Mouse (Mus musculus) lung, embryonic 15.5 days (tissue): ENCODE results near the gene Nudt2. TPM values are rescaled to one million over a fixed set of nuclear protein-coding genes. Genes with fewer than 3 reads are reported as not detected.

Source experiments
- ATAC-seq: fragments of 200-750 bp; cut with Nextera tagmentation; 2 replicates; pipeline ENCODE4 v1.8.0; 2017; ENCODE audit warnings: moderate number of reproducible peaks, borderline replicate concordance; ENCODE audit not compliant: low FRiP score, low TSS enrichment; ENCODE audit errors: extremely low read depth
- H3K27ac ChIP-seq: fragments of 300-500 bp; sonication (generic); 2 replicates; pipeline ENCODE4 v1.5.1; 2015; ENCODE audit warnings: moderate library complexity, mild to moderate bottlenecking, inconsistent platforms
- H3K27me3 ChIP-seq: fragments of 300-500 bp; sonication (generic); 2 replicates; pipeline ENCODE4 v1.6.1; 2015; ENCODE audit warnings: inconsistent platforms
- H3K36me3 ChIP-seq: fragments of 300-500 bp; sonication (generic); 2 replicates; pipeline ENCODE4 v1.6.1; 2015; ENCODE audit warnings: inconsistent platforms
- H3K4me1 ChIP-seq: fragments of 300-500 bp; sonication (generic); 2 replicates; pipeline ENCODE4 v1.6.1; 2015; ENCODE audit warnings: inconsistent platforms
- H3K4me2 ChIP-seq: fragments of 300-500 bp; sonication (generic); 2 replicates; pipeline ENCODE4 v1.6.1; 2015; ENCODE audit warnings: inconsistent platforms, mild to moderate bottlenecking, moderate library complexity
- H3K4me3 ChIP-seq: fragments of 300-500 bp; sonication (generic); 2 replicates; pipeline ENCODE4 v1.5.1; 2015; ENCODE audit warnings: mild to moderate bottlenecking, inconsistent platforms
- H3K9ac ChIP-seq: fragments of 300-500 bp; sonication (generic); 2 replicates; pipeline ENCODE4 v1.6.1; 2015; ENCODE audit warnings: inconsistent platforms
- H3K9me3 ChIP-seq: fragments of 300-500 bp; sonication (generic); 2 replicates; pipeline ENCODE4 v1.6.1; 2016; ENCODE audit warnings: inconsistent platforms
- WGBS: fragments of 180-500 bp; shearing (Covaris S2); methylation state at CpG from one replicate; pipeline ENCODE4 v1.1.7; 2015; 5-methylcytosine and 5-hydroxymethylcytosine counted together
- polyA plus RNA-seq: library from polyadenylated mRNA; unstranded; fragments of >200 nt; fragmentation: Nextera tagmentation; extraction: Ambion mirVana; gene quantifications from 2 replicates; pipeline ENCODE4 v1.2.1, GENCODE M21; 2015

The Nudt2 gene
- polyA plus RNA-seq, 1 experiment from 2014 or later: 49.0 TPM

GRCm38 (mm10) chr4:41470684-41471383 lies 5.9 kb downstream of the Nudt2 start:
- 57% methylated on average over 5 of the region's 5 CpGs for WGBS
- Histone ChIP-seq H3K9me3 (no peaks in the 10 kb centered on the region), H3K4me1 (0 out of 2 replicates have a peak, but pooled peaks cover 2% of the 10 kb centered on the region), H3K36me3 (no peaks in the 10 kb centered on the region), H3K27ac (no peak overlapping the region), H3K27me3 (no peaks in the 10 kb centered on the region), H3K9ac (no peak overlapping the region), H3K4me3 (no peak overlapping the region), H3K4me2 (no peak overlapping the region)
- no peak for ATAC-seq

- WGBS: 80% methylated on average over 1 of the region's 1 CpGs
Measured at GRCm38 (mm10) chr4:41471384-41471689, 6.4 kb downstream of the Nudt2 start.

GRCm38 (mm10) chr4:41477648-41478160 lies 12.8 kb downstream of the Nudt2 start:
- H3K36me3 ChIP-seq: no peaks in the 10 kb centered on the region
- H3K4me1 ChIP-seq: peaks cover 24% of the 10 kb centered on the region
- H3K9ac ChIP-seq: no peak overlapping the region
- no peak for ATAC-seq
- H3K4me2 ChIP-seq: no peak overlapping the region
- no peak overlapping the region for H3K4me3 ChIP-seq
- no peaks in the 10 kb centered on the region for H3K27me3 ChIP-seq
- 84% methylated on average over 9 of the region's 9 CpGs for WGBS
- H3K9me3 ChIP-seq: no peaks in the 10 kb centered on the region
- H3K27ac ChIP-seq: no peak overlapping the region

More at GRCm38 (mm10) chr4:41471384-41471689, 6.4 kb downstream of the Nudt2 start:
- H3K9ac ChIP-seq: no peak overlapping the region
- ATAC-seq: no peak
- no peaks in the 10 kb centered on the region for H3K36me3 ChIP-seq
- H3K4me1 ChIP-seq: no peaks in the 10 kb centered on the region
- H3K4me3 ChIP-seq: no peak overlapping the region
- no peak overlapping the region for H3K4me2 ChIP-seq
- H3K9me3 ChIP-seq: no peaks in the 10 kb centered on the region
- H3K27me3 ChIP-seq: no peaks in the 10 kb centered on the region
- no peak overlapping the region for H3K27ac ChIP-seq

GRCm38 (mm10) chr4:41478751-41479455 lies 14.0 kb downstream of the Nudt2 start:
- WGBS: 67% methylated on average over 4 of the region's 4 CpGs

GRCm38 (mm10) chr4:41479456-41479804 lies 14.5 kb downstream of the Nudt2 start:
- peak; percentile 60; the same call in 1 of the 2 replicates for ATAC-seq
- no peak overlapping the region for H3K4me3 ChIP-seq
- H3K9me3 ChIP-seq: no peaks in the 10 kb centered on the region
- H3K27me3 ChIP-seq: no peaks in the 10 kb centered on the region
- no peak overlapping the region for H3K9ac ChIP-seq
- H3K36me3 ChIP-seq: no peaks in the 10 kb centered on the region
- 47% methylated on average over 1 of the region's 1 CpGs for WGBS
- H3K4me2 ChIP-seq: no peak overlapping the region
- peak overlapping the region; percentile 66 for H3K27ac ChIP-seq
- peaks cover 24% of the 10 kb centered on the region for H3K4me1 ChIP-seq

More at GRCm38 (mm10) chr4:41478751-41479455, 14.0 kb downstream of the Nudt2 start:
- H3K4me2 ChIP-seq: no peak overlapping the region
- no peaks in the 10 kb centered on the region for H3K36me3 ChIP-seq
- H3K9ac ChIP-seq: no peak overlapping the region
- H3K27me3 ChIP-seq: no peaks in the 10 kb centered on the region
- H3K4me1 ChIP-seq: peaks cover 24% of the 10 kb centered on the region
- ATAC-seq: no peak
- H3K4me3 ChIP-seq: no peak overlapping the region
- no peaks in the 10 kb centered on the region for H3K9me3 ChIP-seq
- H3K27ac ChIP-seq: peak overlapping the region; percentile 51; the same call in 1 of the 2 replicates

- Histone ChIP-seq H3K27ac (peak overlapping the region; percentile 66), H3K9ac (no peak overlapping the region), H3K4me3 (no peak overlapping the region), H3K4me2 (no peak overlapping the region), H3K36me3 (no peaks in the 10 kb centered on the region), H3K27me3 (no peaks in the 10 kb centered on the region), H3K9me3 (no peaks in the 10 kb centered on the region), H3K4me1 (peaks cover 24% of the 10 kb centered on the region)
- no peak for ATAC-seq
- WGBS: 68% methylated on average over 8 of the region's 8 CpGs
Measured at GRCm38 (mm10) chr4:41480254-41480653, 15.3 kb downstream of the Nudt2 start.

GRCm38 (mm10) chr4:41481601-41482017 lies 16.7 kb downstream of the Nudt2 start:
- Histone ChIP-seq H3K27ac (peak overlapping the region; percentile 63), H3K4me1 (peaks cover 24% of the 10 kb centered on the region), H3K27me3 (no peaks in the 10 kb centered on the region), H3K9ac (no peak overlapping the region), H3K9me3 (no peaks in the 10 kb centered on the region; the same call in 1 of the 2 replicates), H3K4me2 (peak overlapping the region; percentile 11; the same call in 1 of the 2 replicates), H3K36me3 (no peaks in the 10 kb centered on the region), H3K4me3 (no peak overlapping the region)
- WGBS: 37% methylated on average over 6 of the region's 6 CpGs
- ATAC-seq: peak; percentile 91

- Histone ChIP-seq H3K27me3 (peaks cover 23% of the 10 kb centered on the region), H3K9me3 (no peaks in the 10 kb centered on the region), H3K4me2 (no peak overlapping the region), H3K4me1 (peaks cover 7% of the 10 kb centered on the region), H3K9ac (no peak overlapping the region), H3K36me3 (no peaks in the 10 kb centered on the region), H3K4me3 (no peak overlapping the region), H3K27ac (no peak overlapping the region)
- WGBS: 81% methylated on average over 7 of the region's 7 CpGs
- ATAC-seq: no peak
Measured at GRCm38 (mm10) chr4:41492951-41493350, 28.0 kb downstream of the Nudt2 start.

- Histone ChIP-seq H3K4me3 (no peak overlapping the region), H3K9ac (no peak overlapping the region), H3K4me1 (peaks cover 14% of the 10 kb centered on the region), H3K27ac (no peak overlapping the region), H3K27me3 (peaks cover 28% of the 10 kb centered on the region), H3K9me3 (no peaks in the 10 kb centered on the region), H3K4me2 (no peak overlapping the region), H3K36me3 (no peaks in the 10 kb centered on the region)
- WGBS: 45% methylated on average over 3 of the region's 3 CpGs
- no peak for ATAC-seq
Measured at GRCm38 (mm10) chr4:41493464-41494116, 28.6 kb downstream of the Nudt2 start.

GRCm38 (mm10) chr4:41494378-41494777 lies 29.4 kb downstream of the Nudt2 start:
- no peak overlapping the region for H3K27ac ChIP-seq
- no peaks in the 10 kb centered on the region for H3K36me3 ChIP-seq
- H3K4me3 ChIP-seq: no peak overlapping the region
- no peak overlapping the region for H3K9ac ChIP-seq
- 21% methylated on average over 3 of the region's 3 CpGs for WGBS
- no peaks in the 10 kb centered on the region for H3K9me3 ChIP-seq
- ATAC-seq: no peak
- no peak overlapping the region for H3K4me2 ChIP-seq
- peaks cover 36% of the 10 kb centered on the region for H3K27me3 ChIP-seq
- H3K4me1 ChIP-seq: peaks cover 19% of the 10 kb centered on the region

- no peak for ATAC-seq
- H3K9me3 ChIP-seq: no peaks in the 10 kb centered on the region
- no peak overlapping the region for H3K27ac ChIP-seq
- 80% methylated on average over 4 of the region's 4 CpGs for WGBS
- peaks cover 19% of the 10 kb centered on the region for H3K4me1 ChIP-seq
- no peak overlapping the region for H3K9ac ChIP-seq
- no peaks in the 10 kb centered on the region for H3K36me3 ChIP-seq
- no peak overlapping the region for H3K4me3 ChIP-seq
- H3K27me3 ChIP-seq: peaks cover 43% of the 10 kb centered on the region
- H3K4me2 ChIP-seq: no peak overlapping the region
Measured at GRCm38 (mm10) chr4:41495076-41495475, 30.1 kb downstream of the Nudt2 start.

GRCm38 (mm10) chr4:41495850-41496249 lies 30.9 kb downstream of the Nudt2 start:
- Histone ChIP-seq H3K9me3 (no peaks in the 10 kb centered on the region), H3K4me2 (no peak overlapping the region), H3K27me3 (peaks cover 50% of the 10 kb centered on the region), H3K9ac (no peak overlapping the region), H3K4me3 (no peak overlapping the region), H3K27ac (no peak overlapping the region), H3K4me1 (peaks cover 19% of the 10 kb centered on the region), H3K36me3 (no peaks in the 10 kb centered on the region)
- no peak for ATAC-seq
- WGBS: 78% methylated on average over 11 of the region's 11 CpGs
